Mouse (Mus musculus) megakaryocyte, embryonic 14.5 days (primary cell): ENCODE measurements around the gene Serp2.

Source experiments
- FLI1 ChIP-seq: IDR thresholded peaks from 2 replicates; pipeline ENCODE4 v1.6.1; 2012; ENCODE audit warnings: low read length, inconsistent platforms, mixed read lengths
- GATA1 ChIP-seq: IDR thresholded peaks from 3 replicates; pipeline ENCODE4 v1.6.1; 2012; ENCODE audit warnings: mixed read lengths, low read length, inconsistent platforms, borderline replicate concordance

GRCm38 (mm10) chr14:76595048-76595859 lies 38.6 kb upstream of the Serp2 start:
- no peak for TF ChIP-seq GATA1
- no peak for TF ChIP-seq FLI1
